Mouse (Mus musculus): ENCODE results near the gene Pip5k1b. TPM values are rescaled to one million over a fixed set of nuclear protein-coding genes. Genes with fewer than 3 reads are reported as not detected.

The Pip5k1b gene
- polyA plus RNA-seq, 1 experiment, result 24.1 TPM

DNA sequence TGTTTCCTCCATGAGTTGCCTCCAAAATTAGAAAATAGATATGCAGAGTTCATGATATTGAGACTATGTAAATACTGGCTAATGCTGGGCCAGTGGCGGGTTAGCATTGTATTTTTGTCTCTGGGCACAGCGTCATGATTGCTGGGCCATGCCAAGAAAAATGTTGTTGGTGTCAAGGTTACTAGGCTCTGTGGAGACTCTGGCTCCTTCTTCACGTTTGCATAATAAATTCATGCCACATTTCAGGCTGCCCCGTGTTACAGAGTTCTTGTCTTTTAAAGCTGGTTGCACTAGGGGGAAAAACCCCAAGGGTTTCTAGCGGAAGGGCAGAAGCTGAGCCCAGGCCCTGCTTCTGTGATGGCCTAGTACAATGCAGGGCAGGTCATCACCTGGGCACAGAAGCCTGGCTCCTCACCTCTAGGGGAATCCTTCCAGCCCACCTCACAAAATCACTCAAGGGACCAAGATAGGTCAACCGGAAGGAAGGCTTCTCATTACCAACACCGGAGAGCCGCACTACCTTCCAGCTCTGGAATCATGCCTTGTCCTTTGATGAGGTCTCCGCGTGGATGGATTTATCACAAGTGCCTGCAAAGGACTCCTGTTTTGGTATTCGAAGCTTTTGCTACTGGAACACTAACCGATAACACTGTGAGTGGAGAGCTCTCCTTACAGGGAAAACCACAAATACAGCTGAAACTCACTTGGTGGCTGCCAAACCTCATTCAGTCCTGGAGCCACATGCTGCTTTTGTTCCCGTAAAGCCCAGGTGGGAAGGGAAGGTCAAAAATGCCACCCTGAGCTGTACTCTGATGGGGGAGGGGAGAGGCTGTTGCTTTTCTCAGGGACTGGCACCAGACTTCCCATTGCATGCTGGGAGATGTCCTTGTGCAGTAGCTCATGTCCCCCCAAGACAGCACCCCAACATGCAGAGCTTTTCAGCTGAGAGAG lies 248.1 kb downstream of the Pip5k1b start:
- DNase-seq (ENCODE audit: low read depth), result no peak

DNA sequence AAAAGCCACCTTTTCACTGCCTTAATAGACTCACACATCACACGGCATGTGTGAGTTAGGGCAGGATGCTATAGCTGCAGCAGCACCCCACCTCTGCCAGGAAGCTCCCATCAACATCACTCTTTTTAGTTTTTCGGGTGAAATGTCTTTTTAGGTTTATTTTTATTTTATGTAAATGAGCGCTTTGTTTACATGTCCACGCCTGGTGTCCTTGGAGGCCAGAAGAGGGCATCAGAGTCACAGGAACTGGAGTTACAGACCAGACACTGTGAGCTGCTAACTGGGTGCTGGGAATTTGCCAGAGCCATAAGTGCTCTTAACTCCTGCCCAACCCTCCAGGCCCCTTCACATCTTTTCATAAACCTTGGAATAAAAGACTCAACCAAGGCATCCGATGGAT lies 249.3 kb downstream of the Pip5k1b start:
- no peak for DNase-seq (ENCODE audit: low read depth)

DNA sequence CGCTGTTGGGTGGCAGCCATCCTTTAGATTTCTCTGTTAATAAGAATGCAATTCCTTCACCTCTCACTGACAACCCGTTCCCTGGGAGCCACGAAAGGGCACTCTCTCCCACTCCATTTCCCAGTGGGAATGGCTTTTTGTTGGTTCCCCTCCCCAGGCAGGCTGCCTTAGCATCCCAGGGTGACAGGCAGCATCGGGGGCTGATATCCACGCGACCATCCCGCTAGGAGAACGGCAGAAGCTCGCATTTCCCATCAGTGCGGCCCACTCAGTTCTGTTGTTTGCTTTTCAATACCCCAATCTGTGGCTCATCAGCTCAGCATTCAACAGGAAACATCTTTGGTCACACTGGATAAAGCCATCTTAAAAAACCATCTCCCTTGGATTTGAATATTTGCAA lies 253.5 kb downstream of the Pip5k1b start:
- DNase-seq (ENCODE audit: low read depth), result no peak

DNA sequence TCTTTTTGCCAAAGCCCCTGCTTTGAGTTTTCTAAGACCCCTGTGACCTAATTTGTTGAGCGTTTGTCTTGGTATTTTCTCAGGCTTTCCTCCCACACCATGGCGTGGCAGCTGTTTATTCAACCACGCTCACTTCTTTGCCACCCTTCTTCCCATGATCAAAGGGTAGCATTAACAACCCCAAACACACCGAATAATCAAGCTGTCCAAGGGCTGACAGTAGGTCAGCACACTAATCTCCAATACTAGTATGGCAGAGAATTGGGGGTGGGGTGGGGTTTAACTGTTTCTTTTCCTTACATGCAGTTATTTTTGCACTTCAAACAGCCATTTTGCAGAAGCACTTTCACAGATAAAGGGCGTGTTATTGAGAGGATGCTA lies 253.9 kb downstream of the Pip5k1b start:
- no peak for DNase-seq (ENCODE audit: low read depth)

DNA sequence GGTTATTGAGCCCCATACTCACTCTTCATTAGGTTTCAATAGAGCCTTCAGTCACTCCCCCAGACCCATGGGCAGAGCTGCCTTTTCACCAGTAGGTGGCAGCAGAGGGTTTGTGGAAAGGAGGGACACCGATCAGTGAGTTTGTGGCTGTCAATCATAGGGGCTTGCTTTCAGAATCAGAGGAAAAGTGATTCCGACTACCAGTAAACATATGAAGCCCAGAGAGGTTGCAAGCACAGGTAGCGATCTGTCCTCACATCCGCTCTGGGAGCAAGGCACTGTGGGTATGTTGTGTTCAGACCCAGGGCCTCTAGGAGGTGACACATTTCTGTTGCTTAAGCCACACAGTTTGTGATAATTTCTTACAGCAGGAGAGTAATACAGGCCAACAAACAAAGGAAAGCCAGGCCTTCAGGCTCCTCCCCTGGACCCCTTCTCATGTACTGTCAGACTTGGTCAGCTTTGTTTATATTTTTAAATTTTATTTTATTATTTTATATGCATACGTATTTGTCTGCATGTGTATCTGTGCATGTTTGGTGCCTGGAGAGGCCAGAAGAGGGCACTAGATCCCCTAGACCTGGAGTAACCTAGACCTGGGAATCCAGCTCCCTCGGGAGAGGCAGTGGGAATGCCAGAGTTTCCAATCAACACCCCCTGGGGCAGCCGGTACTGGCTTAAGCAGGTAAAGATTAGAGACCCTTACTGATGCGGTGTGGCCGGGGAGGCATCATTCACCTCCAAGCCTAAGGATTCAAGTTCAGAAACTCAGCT lies 254.5 kb downstream of the Pip5k1b start:
- DNase-seq (ENCODE audit: low read depth), result no peak

DNA sequence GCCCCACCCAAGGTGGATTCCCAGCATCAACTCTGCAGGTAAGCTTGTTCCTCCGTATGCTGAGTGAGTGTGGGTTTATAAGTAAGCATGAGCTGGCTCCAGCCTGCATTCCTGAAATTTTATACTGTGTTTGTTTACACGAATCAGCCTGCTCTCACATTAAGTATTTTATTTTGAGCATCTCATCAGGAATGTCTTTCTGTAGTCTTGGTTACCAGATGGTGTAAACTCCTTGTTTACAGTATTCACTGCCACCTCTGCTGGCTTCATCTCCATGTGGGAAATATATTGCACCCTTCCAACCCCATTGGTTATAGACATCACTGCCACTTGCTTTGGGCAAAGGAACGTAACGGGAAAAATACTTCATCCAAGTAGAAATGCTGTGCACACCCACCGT lies 262.1 kb downstream of the Pip5k1b start:
- no peak for DNase-seq (ENCODE audit: low read depth)

DNA sequence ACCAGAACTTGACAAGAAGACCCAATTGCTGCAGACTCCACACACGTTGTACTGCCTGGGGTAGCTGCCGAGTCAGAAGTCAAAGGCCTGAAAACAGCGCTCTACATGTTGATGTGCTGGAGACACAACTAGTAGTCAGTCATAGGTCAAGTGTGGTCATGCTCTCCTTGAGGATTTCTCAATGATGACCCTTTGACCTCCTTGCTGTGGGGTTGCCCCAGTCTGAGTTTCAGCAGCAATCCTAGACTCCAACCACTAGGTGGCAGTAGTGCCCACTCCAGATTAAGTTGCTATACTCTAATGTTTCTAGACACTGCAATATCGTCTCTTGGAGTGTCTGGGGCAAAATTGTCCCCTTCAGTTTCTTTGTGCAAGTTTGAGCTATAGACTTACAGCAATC lies 271.5 kb downstream of the Pip5k1b start:
- DNase-seq (ENCODE audit: low read depth), result no peak

DNA sequence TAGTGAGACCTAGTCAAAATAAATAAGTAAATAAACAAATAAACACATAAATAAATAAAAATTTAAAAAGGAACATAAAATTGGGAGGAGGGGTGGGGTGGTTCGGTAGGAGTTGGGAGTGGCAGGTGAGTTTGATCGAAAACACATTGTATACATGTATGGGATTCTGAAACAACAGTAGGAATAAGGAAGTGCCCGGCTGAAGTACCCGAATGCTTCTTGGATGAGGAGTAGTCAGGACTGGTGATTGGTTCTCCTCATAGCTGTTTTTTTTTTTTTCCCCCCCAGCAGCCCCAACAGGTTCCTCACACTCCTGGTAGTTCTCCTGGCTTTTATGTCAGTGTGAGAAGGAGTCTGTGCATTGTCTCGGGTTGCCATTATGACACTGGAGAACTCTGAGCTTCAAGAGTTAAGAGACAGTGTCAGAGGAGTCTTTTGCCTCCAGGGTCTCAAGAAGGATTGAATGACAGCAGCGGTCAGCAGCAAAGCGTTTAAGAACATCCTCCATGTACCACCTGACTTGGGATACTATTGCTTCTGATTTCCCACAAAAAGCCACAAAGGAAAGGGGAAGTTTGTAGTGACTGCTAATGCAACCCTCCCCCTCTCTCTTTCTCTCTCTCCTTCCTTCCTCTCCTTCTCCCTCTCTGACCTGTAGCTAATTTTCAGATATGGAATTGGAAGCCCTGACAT lies 274.2 kb downstream of the Pip5k1b start:
- DNase-seq (ENCODE audit: low read depth), result no peak

DNA sequence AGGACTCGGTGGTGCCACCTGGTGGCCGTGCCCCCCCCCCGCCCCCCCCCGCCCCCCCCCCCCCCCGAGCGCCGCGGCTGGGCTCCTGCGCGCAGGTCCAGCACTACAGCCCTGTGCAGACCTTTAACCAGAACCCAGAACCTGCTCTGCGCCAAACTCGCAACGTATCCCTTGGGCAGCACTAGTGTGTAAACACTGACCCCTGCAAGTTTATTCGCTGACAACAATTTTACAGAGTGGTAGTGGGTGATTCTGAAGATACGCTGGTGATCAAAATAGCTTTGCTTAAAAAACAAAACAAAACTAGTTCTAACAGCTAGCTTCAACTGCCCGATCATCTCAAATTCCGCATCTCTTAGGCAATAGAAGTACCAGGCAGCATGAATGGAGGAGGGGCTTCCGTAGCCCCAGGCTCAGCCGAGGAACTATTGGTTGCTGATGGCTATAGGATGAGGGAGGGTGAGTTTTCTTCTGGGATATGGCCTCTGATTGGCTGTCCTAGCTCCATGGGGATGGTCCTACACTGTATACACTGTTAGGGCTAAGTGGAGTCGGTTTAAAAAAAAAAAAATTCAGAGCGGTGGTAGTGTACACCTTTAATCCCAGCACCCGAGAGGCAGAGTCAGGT lies 275.0 kb downstream of the Pip5k1b start, which contains the start of gene Fxn:
Gene Fxn, minus strand, starts transcription at position 5 of the 628 bp plus-strand sequence.
- no peak for DNase-seq (ENCODE audit: low read depth)

DNA sequence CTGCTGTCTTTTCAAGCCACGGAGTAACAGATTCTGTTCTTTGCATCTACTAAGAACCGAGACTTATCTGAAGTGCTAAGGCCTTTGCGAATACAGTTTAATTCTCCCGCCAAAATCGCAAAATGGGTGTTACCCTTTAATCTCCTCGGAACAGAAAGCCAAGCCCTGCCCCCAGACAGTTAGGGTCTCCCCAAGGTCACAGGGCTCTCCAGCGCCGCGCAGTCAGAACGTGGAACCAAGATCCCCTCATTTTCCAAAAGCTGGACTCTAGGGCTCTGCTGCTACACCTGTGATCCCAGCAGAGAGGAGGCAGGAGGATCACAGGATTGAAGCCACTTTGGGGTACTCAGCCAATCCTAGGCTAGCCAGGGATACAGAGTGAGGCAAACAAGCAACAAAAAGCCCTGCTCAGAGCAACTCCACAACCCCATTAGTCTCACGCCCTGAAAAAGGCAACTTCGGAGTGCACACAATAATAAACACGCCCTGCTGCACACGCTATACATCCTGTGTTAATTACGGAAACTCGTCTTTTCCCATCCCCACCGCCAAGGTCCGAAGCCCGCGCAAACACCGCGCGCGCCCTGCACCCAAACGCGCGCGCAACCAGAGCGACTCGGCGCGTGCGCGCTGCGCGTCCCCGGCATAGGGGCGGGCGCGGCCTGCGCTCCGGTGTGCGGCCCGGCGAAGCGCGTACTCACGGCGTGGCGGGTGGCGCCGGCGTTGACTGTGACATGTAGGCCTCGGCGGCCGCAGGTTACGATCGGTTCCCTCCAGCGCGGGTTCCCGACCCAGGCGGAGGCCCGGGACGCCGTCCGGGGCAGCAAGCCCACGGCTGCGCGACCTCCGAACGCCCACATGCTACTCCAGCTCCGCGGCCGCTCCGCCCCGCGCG lies 275.7 kb downstream of the Pip5k1b start:
- DNase-seq (ENCODE audit: low read depth), result no peak

DNA sequence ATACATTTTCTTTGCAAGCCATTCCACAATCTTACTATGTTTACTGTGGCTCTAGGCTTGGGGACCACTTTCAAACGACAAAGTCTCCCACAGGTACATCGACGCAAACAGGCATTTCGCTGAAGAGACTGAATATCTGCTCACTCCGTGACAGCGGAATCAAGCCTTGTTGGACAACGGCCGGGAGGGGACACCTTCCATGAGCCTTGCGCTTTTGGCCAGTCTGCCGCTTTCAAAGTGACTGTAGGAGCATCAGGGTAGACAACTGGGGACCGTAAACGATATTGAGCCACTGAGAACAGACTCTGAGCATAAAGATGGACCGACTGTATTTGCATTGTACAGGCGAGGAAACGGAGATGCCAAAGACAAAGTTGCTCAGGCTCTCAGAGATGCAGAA lies 276.8 kb downstream of the Pip5k1b start:
- DNase-seq (ENCODE audit: low read depth), result no peak

DNA sequence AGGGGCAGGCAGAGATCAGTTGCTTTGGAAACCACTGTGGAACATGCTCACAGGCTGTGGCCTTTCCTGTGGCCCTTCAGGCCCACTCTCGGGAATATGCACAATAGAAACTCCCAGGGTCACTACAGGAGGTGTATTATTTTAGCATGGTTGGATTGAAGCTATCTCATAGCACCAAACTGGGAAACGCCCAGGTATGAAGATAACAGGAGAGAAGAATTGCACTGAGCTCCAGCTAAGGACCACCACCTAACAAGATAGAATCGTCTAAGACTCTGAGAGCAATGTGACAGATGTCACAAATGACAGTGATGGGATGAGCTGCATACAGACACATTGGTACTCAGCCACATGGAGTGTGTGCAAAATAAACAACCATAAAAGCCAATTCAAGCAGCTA lies 281.4 kb downstream of the Pip5k1b start:
- no peak for DNase-seq (ENCODE audit: low read depth)

DNA sequence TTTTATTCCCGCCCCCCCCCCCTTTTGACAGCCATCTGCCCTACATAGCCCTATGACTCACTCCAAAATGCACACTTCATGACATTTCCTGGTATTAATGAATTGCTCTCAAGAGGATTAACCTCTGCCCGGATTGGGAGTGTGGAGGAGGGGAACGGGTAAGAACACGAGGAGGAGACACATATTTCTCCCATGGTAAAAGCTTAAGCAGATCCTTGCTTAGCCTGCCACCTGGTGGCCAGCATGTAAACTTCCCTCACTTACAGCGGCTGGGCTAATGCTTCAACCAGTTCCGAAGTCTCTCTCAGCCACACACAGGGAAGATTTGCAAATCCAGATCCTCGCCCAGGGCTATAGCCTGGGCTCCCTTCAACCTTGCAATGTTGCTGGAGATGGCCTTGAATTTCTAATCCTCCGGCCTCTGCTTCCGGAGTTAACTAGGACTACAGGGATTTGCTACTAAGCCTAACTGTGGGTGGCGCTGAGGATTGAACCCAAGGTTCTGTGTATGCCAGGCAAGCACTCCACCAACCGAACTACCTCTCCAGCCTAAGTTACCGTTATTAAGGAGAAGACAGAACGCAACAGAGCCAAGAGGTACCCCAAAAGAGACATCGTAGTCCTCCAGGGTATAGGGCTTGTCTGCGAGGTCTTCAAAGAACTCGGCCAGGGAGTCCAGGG lies 283.8 kb downstream of the Pip5k1b start:
- peak; percentile 76 for DNase-seq (ENCODE audit: low read depth)

DNA sequence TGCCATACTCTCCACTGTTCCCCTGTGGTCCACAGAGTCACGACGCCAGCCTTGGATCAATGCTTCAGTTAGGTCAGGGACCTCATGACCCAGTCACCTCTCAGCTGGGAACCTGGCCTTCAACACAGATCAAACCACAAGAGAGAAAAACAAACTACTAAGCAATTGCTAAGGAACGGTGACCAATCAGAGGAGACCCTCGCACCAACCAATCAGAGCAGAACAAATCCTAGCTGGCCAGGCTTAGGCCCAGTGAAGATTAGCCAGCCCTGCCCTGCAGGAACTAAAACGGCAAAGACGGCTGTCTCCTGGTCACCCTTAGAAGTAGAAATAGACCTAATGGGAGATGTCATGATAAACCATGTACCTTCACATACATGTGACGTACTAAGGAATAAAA lies 284.3 kb downstream of the Pip5k1b start:
- no peak for DNase-seq (ENCODE audit: low read depth)

DNA sequence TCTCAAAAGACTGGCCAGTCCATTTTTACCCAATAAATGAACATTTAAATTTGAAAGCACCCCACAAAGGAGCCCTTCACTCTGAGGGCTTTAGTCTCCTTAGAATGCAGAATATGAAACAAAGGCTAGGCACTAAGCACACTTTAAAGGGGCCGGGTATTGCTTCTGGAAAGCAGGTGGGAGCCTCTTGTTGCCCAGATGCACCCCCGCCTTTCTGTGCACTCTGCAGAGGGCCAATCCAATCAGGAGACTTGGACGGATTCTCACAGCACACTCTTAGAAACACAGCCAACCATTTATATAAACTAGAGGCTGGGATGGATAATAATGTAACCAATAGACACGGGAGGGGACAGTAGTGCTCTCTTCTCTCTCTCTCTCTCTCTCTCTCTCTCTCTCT lies 287.1 kb downstream of the Pip5k1b start:
- no peak for DNase-seq (ENCODE audit: low read depth)

DNA sequence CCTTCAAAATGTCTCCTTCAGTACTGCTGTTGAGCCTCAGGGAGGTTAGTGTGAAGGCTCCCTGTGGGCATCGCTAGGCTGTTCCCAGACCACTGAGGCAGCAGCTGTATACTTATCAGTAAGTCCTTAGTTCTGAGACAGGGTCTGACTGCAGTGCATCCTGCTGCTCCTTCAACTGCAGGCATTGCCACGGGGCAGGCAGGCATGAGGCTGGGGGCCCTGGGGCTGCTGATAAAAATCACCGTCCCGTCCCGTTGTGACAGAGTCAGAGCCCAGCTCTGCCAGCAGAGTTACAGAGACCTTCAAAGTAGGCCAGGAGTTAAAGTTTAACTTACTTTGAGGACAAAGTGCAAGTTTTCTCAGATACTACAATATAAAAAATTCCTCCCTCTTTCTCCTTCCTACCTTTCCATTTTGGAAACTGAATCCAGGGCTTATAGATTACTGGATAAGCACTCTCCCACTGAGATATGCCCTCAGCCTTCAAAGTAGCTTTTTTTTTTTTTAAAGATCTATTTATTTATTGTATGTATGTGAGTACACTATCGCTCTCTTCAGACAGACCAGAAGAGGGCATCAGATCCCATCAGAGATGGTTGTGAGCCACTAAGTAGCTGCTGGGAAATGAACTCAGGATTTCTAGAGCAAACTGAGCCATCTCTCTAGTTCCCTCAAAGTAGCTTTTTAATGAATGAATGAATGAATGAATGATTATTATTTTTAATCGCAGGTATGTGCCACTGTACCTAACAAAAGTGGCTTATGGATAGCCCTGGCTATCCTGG lies 289.4 kb downstream of the Pip5k1b start:
- DNase-seq (ENCODE audit: low read depth), result no peak

DNA sequence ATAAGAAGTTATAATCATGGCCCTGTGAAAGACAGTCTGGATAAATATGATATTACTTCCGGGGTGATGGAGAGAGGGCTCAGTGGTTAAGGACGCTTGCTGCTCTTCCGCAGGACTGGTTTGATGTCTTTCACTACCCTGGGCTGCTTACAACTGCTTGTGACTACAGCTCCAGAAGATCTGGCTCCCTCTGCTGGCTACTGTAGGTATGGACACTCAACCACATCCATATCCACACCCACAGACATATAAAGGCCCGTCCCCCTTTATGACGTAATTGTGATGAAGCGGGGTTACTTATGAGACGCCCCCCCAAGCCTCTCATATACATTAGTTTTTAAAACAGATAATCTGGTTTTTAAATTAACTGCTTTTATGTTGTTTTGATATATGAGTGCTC lies 290.7 kb downstream of the Pip5k1b start:
- DNase-seq (ENCODE audit: low read depth), result no peak

DNA sequence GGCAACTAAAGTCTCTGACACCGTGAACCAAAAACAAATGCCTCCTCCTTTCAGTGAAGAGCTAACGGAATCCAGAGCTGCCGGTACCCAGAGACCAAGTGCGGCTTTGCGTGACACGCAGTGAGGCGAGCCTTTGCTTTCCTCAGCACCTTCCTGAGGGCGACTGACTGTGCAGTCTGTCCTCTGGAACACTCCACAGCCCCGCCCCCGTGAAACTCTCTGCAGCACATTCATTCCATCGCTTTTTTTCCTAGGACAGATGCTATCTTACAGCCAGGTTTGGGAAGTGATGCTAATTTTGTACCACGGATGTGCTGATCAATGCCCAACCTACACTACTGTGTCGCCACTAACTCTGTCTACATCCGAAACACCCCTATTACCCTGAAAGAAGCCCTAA lies 292.9 kb downstream of the Pip5k1b start:
- no peak for DNase-seq (ENCODE audit: low read depth)
